In the genomic region with DNA sequence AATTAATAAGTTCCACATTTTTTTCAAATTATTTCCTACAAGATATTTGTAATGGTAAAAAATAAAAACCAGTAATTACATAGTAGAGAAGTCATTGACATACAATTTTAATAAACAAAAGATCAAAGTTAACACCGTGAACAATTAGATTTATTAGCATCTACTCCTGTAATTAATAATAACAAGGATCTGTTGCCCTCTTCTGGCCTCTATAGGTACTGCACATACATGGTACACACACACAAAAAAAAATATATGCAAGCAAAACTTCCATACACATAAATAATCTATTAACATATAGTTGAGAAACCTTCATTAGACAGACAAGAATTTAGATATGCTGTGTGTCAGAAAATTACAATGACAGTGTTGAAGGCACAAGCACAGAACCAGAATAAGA, we compare ENCODE assay signal across 9 mouse cellular contexts. TPM values are rescaled to one million over a fixed set of nuclear protein-coding genes. Genes with fewer than 3 reads are reported as not detected.
DNase-seq lines count a peak whose midpoint lies in the region; ATAC-seq lines count a peak whose summit lies in the region.
"Had no signal": no experiment of that assay in that cellular context is flagged by ENCODE, and none has a peak within 500 bp of the region (broad histone marks: within the 10 kb centered on the region; RNA-seq: fewer than 3 reads in every experiment).

No protein-coding gene starts in this region.

- intact Hi-C loops in left cerebral cortex, postnatal 14 days (cut with DNase I), result no loop called here

- H3K27me3 ChIP-seq in embryonic facial prominence, embryonic 11.5 days (ENCODE audit: control insufficient read depth, insufficient read depth, low read length), result no peaks in the 10 kb centered on the region
- H3K27me3 ChIP-seq in embryonic facial prominence, embryonic 10.5 days (replicated peaks; ENCODE audit: low read depth, poor library complexity, severe bottlenecking), result no peaks in the 10 kb centered on the region
- H3K27me3 ChIP-seq: midbrain, embryonic 15.5 days had no signal

- no peak overlapping the region for H3K27ac ChIP-seq in embryonic facial prominence, embryonic 11.5 days (replicated peaks; ENCODE audit: low read depth, low read length)
- no peak overlapping the region for H3K27ac ChIP-seq in embryonic facial prominence, embryonic 10.5 days (replicated peaks)
- H3K27ac ChIP-seq: midbrain, embryonic 15.5 days had no signal

- H3K4me1 ChIP-seq in embryonic facial prominence, embryonic 11.5 days (ENCODE audit: control insufficient read depth, insufficient read depth, low read length), result no peaks in the 10 kb centered on the region
- H3K4me1 ChIP-seq in embryonic facial prominence, embryonic 10.5 days, result no peaks in the 10 kb centered on the region
- H3K4me1 ChIP-seq: midbrain, embryonic 15.5 days had no signal

- peak; percentile 20 for DNase-seq in embryonic facial prominence, embryonic 11.5 days (ENCODE audit: low spot score)
- DNase-seq in embryonic facial prominence, embryonic 10.5 days (ENCODE audit: low spot score), result no peak
- peak; percentile 9 to 11 for DNase-seq in left cerebral cortex, postnatal 14 days (ENCODE audit: low spot score in 2 of 2)
- no peak for DNase-seq in left cerebral cortex, adult 9 months (ENCODE audit: low spot score in 2 of 2)
- DNase-seq in CD8-positive naive resting alpha-beta T cell, adult 2 months (ENCODE audit: low read depth in 2 of 2, low spot score in 2 of 2), result peak; percentile 15 to 47
- DNase-seq in forelimb bud, embryonic 11.5 days (ENCODE audit: low read depth, low spot score), result peak; percentile 4
- no peak for DNase-seq in frontal cortex, postnatal 36 days (ENCODE audit: low spot score in 2 of 2)
- DNase-seq in urinary bladder, adult 18-20 months (ENCODE audit: low spot score in 2 of 2), result no peak

- H3K4me2 ChIP-seq in embryonic facial prominence, embryonic 11.5 days (ENCODE audit: low read depth, low read length), result no peak overlapping the region
- H3K4me2 ChIP-seq: midbrain, embryonic 15.5 days had no signal

- no peak overlapping the region for H3K4me3 ChIP-seq in embryonic facial prominence, embryonic 11.5 days (ENCODE audit: low read depth, low read length)
- no peak overlapping the region for H3K4me3 ChIP-seq in embryonic facial prominence, embryonic 10.5 days
- H3K4me3 ChIP-seq: midbrain, embryonic 15.5 days had no signal

- no peaks in the 10 kb centered on the region for H3K36me3 ChIP-seq in embryonic facial prominence, embryonic 11.5 days (replicated peaks; ENCODE audit: control insufficient read depth, insufficient read depth, low read depth, low read length)
- H3K36me3 ChIP-seq in embryonic facial prominence, embryonic 10.5 days (replicated peaks), result peaks cover 3% of the 10 kb centered on the region; the same call in 1 of the 2 replicates

- no peaks in the 10 kb centered on the region for H3K9me3 ChIP-seq in embryonic facial prominence, embryonic 11.5 days (replicated peaks; ENCODE audit: control insufficient read depth, low read length)
- peaks cover 4% of the 10 kb centered on the region; the same call in 1 of the 2 replicates for H3K9me3 ChIP-seq in embryonic facial prominence, embryonic 10.5 days
- H3K9me3 ChIP-seq: midbrain, embryonic 15.5 days had no signal

- 89% methylated on average over 1 of the region's 1 CpGs for WGBS in embryonic facial prominence, embryonic 11.5 days
- 90% methylated on average over 1 of the region's 1 CpGs for WGBS in embryonic facial prominence, embryonic 10.5 days

- no peak overlapping the region for H3K9ac ChIP-seq in embryonic facial prominence, embryonic 11.5 days (replicated peaks; ENCODE audit: low read length)
- H3K9ac ChIP-seq: midbrain, embryonic 15.5 days had no signal

- ATAC-seq in embryonic facial prominence, embryonic 11.5 days (replicated peaks; ENCODE audit: insufficient number of reproducible peaks, low FRiP score, low TSS enrichment, low read depth), result no peak
- ATAC-seq: midbrain, embryonic 15.5 days had no signal

RNA-seq across cellular contexts. Expression of a gene that starts 43.6 kb away (rescaled TPM):
- 7.3 and 7.7 TPM in 2 replicates for polyA plus RNA-seq in embryonic facial prominence, embryonic 11.5 days (2014; fragmentation: Nextera tagmentation; extraction: Ambion mirVana)
- 5.8 and 6.2 TPM in 2 replicates for polyA plus RNA-seq in embryonic facial prominence, embryonic 10.5 days (2016; fragmentation: Nextera tagmentation; extraction: Ambion mirVana)
- 10 to 100 TPM; 36.6 to 36.8 TPM for total RNA-seq in left cerebral cortex, postnatal 14 days (2021)

Comparison
In these comparisons a context has a peak if more than half of its experiments do, and no peak if none do; other contexts are left out.
1. DNase-seq: peak in embryonic facial prominence, embryonic 11.5 days (single experiment), left cerebral cortex, postnatal 14 days (2 of 2), CD8-positive naive resting alpha-beta T cell, adult 2 months (2 of 2) and forelimb bud, embryonic 11.5 days (single experiment); none in embryonic facial prominence, embryonic 10.5 days (single experiment), left cerebral cortex, adult 9 months (0 of 2), frontal cortex, postnatal 36 days (0 of 2) and urinary bladder, adult 18-20 months (0 of 2).